Mouse (Mus musculus) hindlimb bud, embryonic 11.5 days (tissue): ENCODE results near the gene Cct5.
A peak's percentile ranks its signal among the peaks of the same experiment; 100 is the strongest.
"Not testable (repeated sequence)": the region's sequence is repeated elsewhere in the genome, so short reads cannot be mapped to it uniquely, and the experiment has no call there.

Experiments used
- DNase-seq: peaks from one replicate; pipeline ENCODE4 v3.0.0-alpha.2; 2012; ENCODE audit warnings: low read depth, low spot score; ENCODE audit errors: extremely low spot score

The Cct5 gene

GRCm38 (mm10) chr15:31601279-31601645, 342 bp downstream of the Cct5 start:
- no peak for DNase-seq

GRCm38 (mm10) chr15:31599834-31600233, 1.8 kb downstream of the Cct5 start:
- DNase-seq = no peak

- DNase-seq = no peak
Observed at GRCm38 (mm10) chr15:31595651-31596050, 6.0 kb downstream of the Cct5 start.

- no peak for DNase-seq
Observed at GRCm38 (mm10) chr15:31594260-31594659, 7.3 kb downstream of the Cct5 start.

GRCm38 (mm10) chr15:31592531-31592930, 9.1 kb downstream of the Cct5 start:
- DNase-seq = no peak

- no peak for DNase-seq
Observed at GRCm38 (mm10) chr15:31590176-31590575, 11.4 kb downstream of the Cct5 start.

- DNase-seq = no peak
Observed at GRCm38 (mm10) chr15:31588989-31589640, 12.5 kb downstream of the Cct5 start.

- no peak for DNase-seq
Observed at GRCm38 (mm10) chr15:31587789-31588188, 13.8 kb downstream of the Cct5 start.

GRCm38 (mm10) chr15:31586519-31586918, 15.1 kb downstream of the Cct5 start:
- peak; percentile 71 for DNase-seq

GRCm38 (mm10) chr15:31586088-31586487, 15.5 kb downstream of the Cct5 start:
- no peak for DNase-seq

GRCm38 (mm10) chr15:31585238-31585637, 16.4 kb downstream of the Cct5 start:
- no peak for DNase-seq

GRCm38 (mm10) chr15:31583304-31584085, 18.1 kb downstream of the Cct5 start:
- no peak for DNase-seq

GRCm38 (mm10) chr15:31581086-31581485, 20.5 kb downstream of the Cct5 start:
- not testable (repeated sequence) for DNase-seq

GRCm38 (mm10) chr15:31576076-31576475, 25.5 kb downstream of the Cct5 start:
- DNase-seq = no peak

GRCm38 (mm10) chr15:31573692-31574091, 27.9 kb downstream of the Cct5 start:
- no peak for DNase-seq

GRCm38 (mm10) chr15:31573287-31573686, 28.3 kb downstream of the Cct5 start:
- no peak for DNase-seq

GRCm38 (mm10) chr15:31571906-31572722, 29.5 kb downstream of the Cct5 start:
- no peak for DNase-seq

- DNase-seq = no peak
Observed at GRCm38 (mm10) chr15:31570959-31571358, 30.6 kb downstream of the Cct5 start.

GRCm38 (mm10) chr15:31569325-31570022, 32.1 kb downstream of the Cct5 start:
- DNase-seq = no peak

GRCm38 (mm10) chr15:31568581-31568996, 33.0 kb downstream of the Cct5 start:
- DNase-seq = no peak

GRCm38 (mm10) chr15:31567431-31567830, 34.2 kb downstream of the Cct5 start:
- DNase-seq = no peak
